Mouse (Mus musculus): ENCODE results near the gene Zfp282. TPM values are rescaled to one million over a fixed set of nuclear protein-coding genes. Genes with fewer than 3 reads are reported as not detected.
"Not testable (repeated sequence)": the region's sequence is repeated elsewhere in the genome, so short reads cannot be mapped to it uniquely, and the experiment has no call there.

The Zfp282 gene
- polyA plus RNA-seq, 1 experiment = 13.8 TPM

GRCm38 (mm10) chr6:47835984-47836521, 41.0 kb upstream of the Zfp282 start:
- Histone ChIP-seq H3K27me3 (ENCODE audit: control insufficient read depth, insufficient read depth, low read length) (no peaks in the 10 kb centered on the region), H3K4me3 (ENCODE audit: control insufficient read depth, insufficient read depth, low read length) (peak overlapping the region; percentile 79), H3K4me1 (replicated peaks; ENCODE audit: control insufficient read depth, insufficient read depth, low read length) (no peaks in the 10 kb centered on the region), H3K36me3 (ENCODE audit: control insufficient read depth, insufficient read depth, low read length) (no peaks in the 10 kb centered on the region), H3K27ac (ENCODE audit: control insufficient read depth, insufficient read depth, low read length) (peak overlapping the region; percentile 39)
- under 1% methylated on average over 49 of the region's 49 CpGs for WGBS
- TF ChIP-seq CTCF (IDR thresholded peaks at IDR 0.05; ENCODE audit: borderline replicate concordance, control insufficient read depth, extremely low read depth, insufficient read depth, low read length, poor library complexity) = no peak
- DNase-seq = peak; percentile 52

- no peak for TF ChIP-seq POLR2A (IDR thresholded peaks at IDR 0.05; ENCODE audit: control insufficient read depth, extremely low read depth, insufficient read depth, low read length, poor library complexity)
- TF ChIP-seq CTCF (IDR thresholded peaks at IDR 0.05; ENCODE audit: borderline replicate concordance, control insufficient read depth, extremely low read depth, insufficient read depth, low read length, poor library complexity) = no peak
- Histone ChIP-seq H3K4me1 (replicated peaks; ENCODE audit: control insufficient read depth, insufficient read depth, low read length) (no peaks in the 10 kb centered on the region), H3K36me3 (ENCODE audit: control insufficient read depth, insufficient read depth, low read length) (no peaks in the 10 kb centered on the region), H3K27ac (ENCODE audit: control insufficient read depth, insufficient read depth, low read length) (no peak overlapping the region), H3K4me3 (ENCODE audit: control insufficient read depth, insufficient read depth, low read length) (no peak overlapping the region), H3K27me3 (ENCODE audit: control insufficient read depth, insufficient read depth, low read length) (no peaks in the 10 kb centered on the region)
- no peak for DNase-seq
- WGBS = 91% methylated on average over 2 of the region's 2 CpGs
Observed at GRCm38 (mm10) chr6:47837630-47838029, 39.4 kb upstream of the Zfp282 start.

- no peak overlapping the region for H3K27ac ChIP-seq (ENCODE audit: control insufficient read depth, insufficient read depth, low read length)
- H3K27me3 ChIP-seq (ENCODE audit: control insufficient read depth, insufficient read depth, low read length) = no peaks in the 10 kb centered on the region
- TF ChIP-seq CTCF (IDR thresholded peaks at IDR 0.05; ENCODE audit: borderline replicate concordance, control insufficient read depth, extremely low read depth, insufficient read depth, low read length, poor library complexity) (no peak), POLR2A (IDR thresholded peaks at IDR 0.05; ENCODE audit: control insufficient read depth, extremely low read depth, insufficient read depth, low read length, poor library complexity) (no peak)
- no peaks in the 10 kb centered on the region; the same call in 1 of the 2 replicates for H3K36me3 ChIP-seq (ENCODE audit: control insufficient read depth, insufficient read depth, low read length)
- no peaks in the 10 kb centered on the region for H3K4me1 ChIP-seq (replicated peaks; ENCODE audit: control insufficient read depth, insufficient read depth, low read length)
- 100% methylated on average over 1 of the region's 1 CpGs for WGBS
- no peak overlapping the region for H3K4me3 ChIP-seq (ENCODE audit: control insufficient read depth, insufficient read depth, low read length)
- DNase-seq = no peak
Observed at GRCm38 (mm10) chr6:47841077-47841476, 35.9 kb upstream of the Zfp282 start.

- Histone ChIP-seq H3K4me1 (replicated peaks; ENCODE audit: control insufficient read depth, insufficient read depth, low read length) (no peaks in the 10 kb centered on the region), H3K27ac (ENCODE audit: control insufficient read depth, insufficient read depth, low read length) (no peak overlapping the region), H3K27me3 (ENCODE audit: control insufficient read depth, insufficient read depth, low read length) (no peaks in the 10 kb centered on the region), H3K36me3 (ENCODE audit: control insufficient read depth, insufficient read depth, low read length) (peaks cover 1% of the 10 kb centered on the region), H3K4me3 (ENCODE audit: control insufficient read depth, insufficient read depth, low read length) (no peak overlapping the region)
- no peak for DNase-seq
- 94% methylated on average over 2 of the region's 2 CpGs for WGBS
- TF ChIP-seq CTCF (IDR thresholded peaks at IDR 0.05; ENCODE audit: borderline replicate concordance, control insufficient read depth, extremely low read depth, insufficient read depth, low read length, poor library complexity) (no peak), POLR2A (IDR thresholded peaks at IDR 0.05; ENCODE audit: control insufficient read depth, extremely low read depth, insufficient read depth, low read length, poor library complexity) (no peak)
Observed at GRCm38 (mm10) chr6:47841831-47842230, 35.2 kb upstream of the Zfp282 start.

GRCm38 (mm10) chr6:47842337-47842736, 34.7 kb upstream of the Zfp282 start:
- H3K36me3 ChIP-seq (ENCODE audit: control insufficient read depth, insufficient read depth, low read length) = peaks cover 6% of the 10 kb centered on the region
- no peak overlapping the region for H3K4me3 ChIP-seq (ENCODE audit: control insufficient read depth, insufficient read depth, low read length)
- TF ChIP-seq POLR2A (IDR thresholded peaks at IDR 0.05; ENCODE audit: control insufficient read depth, extremely low read depth, insufficient read depth, low read length, poor library complexity) = no peak
- TF ChIP-seq CTCF (IDR thresholded peaks at IDR 0.05; ENCODE audit: borderline replicate concordance, control insufficient read depth, extremely low read depth, insufficient read depth, low read length, poor library complexity) = no peak
- no peaks in the 10 kb centered on the region for H3K27me3 ChIP-seq (ENCODE audit: control insufficient read depth, insufficient read depth, low read length)
- H3K27ac ChIP-seq (ENCODE audit: control insufficient read depth, insufficient read depth, low read length) = no peak overlapping the region
- WGBS = 94% methylated on average over 1 of the region's 1 CpGs
- DNase-seq = no peak
- H3K4me1 ChIP-seq (replicated peaks; ENCODE audit: control insufficient read depth, insufficient read depth, low read length) = no peaks in the 10 kb centered on the region

GRCm38 (mm10) chr6:47845779-47846178, 31.2 kb upstream of the Zfp282 start:
- no peak for DNase-seq
- H3K27ac ChIP-seq (ENCODE audit: control insufficient read depth, insufficient read depth, low read length) = no peak overlapping the region
- TF ChIP-seq POLR2A (IDR thresholded peaks at IDR 0.05; ENCODE audit: control insufficient read depth, extremely low read depth, insufficient read depth, low read length, poor library complexity) (no peak), CTCF (IDR thresholded peaks at IDR 0.05; ENCODE audit: borderline replicate concordance, control insufficient read depth, extremely low read depth, insufficient read depth, low read length, poor library complexity) (no peak)
- peaks cover 7% of the 10 kb centered on the region for H3K36me3 ChIP-seq (ENCODE audit: control insufficient read depth, insufficient read depth, low read length)
- H3K27me3 ChIP-seq (ENCODE audit: control insufficient read depth, insufficient read depth, low read length) = no peaks in the 10 kb centered on the region
- no peak overlapping the region for H3K4me3 ChIP-seq (ENCODE audit: control insufficient read depth, insufficient read depth, low read length)
- H3K4me1 ChIP-seq (replicated peaks; ENCODE audit: control insufficient read depth, insufficient read depth, low read length) = no peaks in the 10 kb centered on the region

GRCm38 (mm10) chr6:47857241-47857640, 19.8 kb upstream of the Zfp282 start:
- H3K4me3 ChIP-seq (ENCODE audit: control insufficient read depth, insufficient read depth, low read length) = no peak overlapping the region
- WGBS = 96% methylated on average over 6 of the region's 6 CpGs
- peaks cover 26% of the 10 kb centered on the region for H3K36me3 ChIP-seq (ENCODE audit: control insufficient read depth, insufficient read depth, low read length)
- TF ChIP-seq CTCF (IDR thresholded peaks at IDR 0.05; ENCODE audit: borderline replicate concordance, control insufficient read depth, extremely low read depth, insufficient read depth, low read length, poor library complexity) = no peak
- TF ChIP-seq POLR2A (IDR thresholded peaks at IDR 0.05; ENCODE audit: control insufficient read depth, extremely low read depth, insufficient read depth, low read length, poor library complexity) = no peak
- no peak for DNase-seq
- no peaks in the 10 kb centered on the region for H3K27me3 ChIP-seq (ENCODE audit: control insufficient read depth, insufficient read depth, low read length)
- no peaks in the 10 kb centered on the region for H3K4me1 ChIP-seq (replicated peaks; ENCODE audit: control insufficient read depth, insufficient read depth, low read length)
- no peak overlapping the region for H3K27ac ChIP-seq (ENCODE audit: control insufficient read depth, insufficient read depth, low read length)

- H3K27ac ChIP-seq (ENCODE audit: control insufficient read depth, insufficient read depth, low read length); H3K4me1 ChIP-seq (replicated peaks; ENCODE audit: control insufficient read depth, insufficient read depth, low read length): not testable (repeated sequence)
- 93% methylated on average over 3 of the region's 3 CpGs for WGBS
Observed at GRCm38 (mm10) chr6:47857729-47858128, 19.3 kb upstream of the Zfp282 start.

More at GRCm38 (mm10) chr6:47857729-47858128, 19.3 kb upstream of the Zfp282 start:
- H3K36me3 ChIP-seq (ENCODE audit: control insufficient read depth, insufficient read depth, low read length) = peaks cover 31% of the 10 kb centered on the region
- DNase-seq; H3K4me3 ChIP-seq (ENCODE audit: control insufficient read depth, insufficient read depth, low read length); H3K27me3 ChIP-seq (ENCODE audit: control insufficient read depth, insufficient read depth, low read length): not testable (repeated sequence)
